Mouse (Mus musculus) intestine, embryonic 15.5 days (tissue): ENCODE results near the gene Plcl2. TPM values are rescaled to one million over a fixed set of nuclear protein-coding genes. Genes with fewer than 3 reads are reported as not detected.
A peak's percentile ranks its signal among the peaks of the same experiment; 100 is the strongest.

Experiments
- ATAC-seq: fragments of 200-750 bp; cut with Nextera tagmentation; 2 replicates; pipeline ENCODE4 v1.8.0; 2017; ENCODE audit warnings: moderate TSS enrichment, moderate library complexity
- H3K27ac ChIP-seq: fragments of 300-500 bp; sonication (generic); 2 replicates; pipeline ENCODE4 v1.5.1; 2015; ENCODE audit warnings: mild to moderate bottlenecking, inconsistent platforms
- H3K27me3 ChIP-seq: fragments of 300-500 bp; sonication (generic); replicated peaks from 2 replicates; pipeline ENCODE4 v1.6.1; 2015; ENCODE audit warnings: inconsistent platforms
- H3K36me3 ChIP-seq: fragments of 300-500 bp; sonication (generic); 2 replicates; pipeline ENCODE4 v1.6.1; 2015; ENCODE audit warnings: inconsistent platforms
- H3K4me1 ChIP-seq: fragments of 300-500 bp; sonication (generic); replicated peaks from 2 replicates; pipeline ENCODE4 v1.6.1; 2015; ENCODE audit warnings: inconsistent platforms
- H3K4me2 ChIP-seq: fragments of 300-500 bp; sonication (generic); replicated peaks from 2 replicates; pipeline ENCODE4 v1.6.1; 2015; ENCODE audit warnings: mild to moderate bottlenecking, inconsistent platforms
- H3K4me3 ChIP-seq: fragments of 300-500 bp; sonication (generic); replicated peaks from 2 replicates; pipeline ENCODE4 v1.5.1; 2015; ENCODE audit warnings: inconsistent platforms
- H3K9ac ChIP-seq: fragments of 300-500 bp; sonication (generic); 2 replicates; pipeline ENCODE4 v1.6.1; 2015; ENCODE audit warnings: inconsistent platforms
- H3K9me3 ChIP-seq: fragments of 300-500 bp; sonication (generic); 2 replicates; pipeline ENCODE4 v1.6.1; 2016; ENCODE audit warnings: inconsistent platforms
- WGBS: fragments of 180-500 bp; shearing (Covaris S2); methylation state at CpG from one replicate; pipeline ENCODE4 v1.1.7; 2015; 5-methylcytosine and 5-hydroxymethylcytosine counted together
- polyA plus RNA-seq: library from polyadenylated mRNA; unstranded; fragments of >200 nt; fragmentation: Nextera tagmentation; extraction: Ambion mirVana; gene quantifications from 2 replicates; pipeline ENCODE4 v1.2.1, GENCODE M21; 2015

Plcl2 gene
- 4.7 and 4.9 TPM in 2 replicates for polyA plus RNA-seq

- WGBS = under 1% methylated on average over 77 of the region's 95 CpGs
- peaks cover 4% of the 10 kb centered on the region; the same call in 1 of the 2 replicates for H3K4me1 ChIP-seq
- H3K4me3 ChIP-seq = peak within 1 kb of the TSS; percentile 92
- H3K36me3 ChIP-seq = no peaks in the 10 kb centered on the region
- H3K27me3 ChIP-seq = no peaks in the 10 kb centered on the region
- H3K27ac ChIP-seq = peak within 1 kb of the TSS; percentile 80
- peak within 1 kb of the TSS; percentile 82 for H3K4me2 ChIP-seq
- peak within 1 kb of the TSS; percentile 84 for H3K9ac ChIP-seq
- ATAC-seq = peak; percentile 68
- no peaks in the 10 kb centered on the region for H3K9me3 ChIP-seq
Measured at GRCm38 (mm10) chr17:50509251-50510104, at the start of gene Plcl2. Plcl2 (plus strand) TSS chr17:50509403.

GRCm38 (mm10) chr17:50460301-50460700 is 48.9 kb upstream of the Plcl2 start:
- ATAC-seq = no peak
- H3K27ac ChIP-seq = no peak overlapping the region
- H3K27me3 ChIP-seq = no peaks in the 10 kb centered on the region
- H3K9me3 ChIP-seq = no peaks in the 10 kb centered on the region
- WGBS = 64% methylated on average over 8 of the region's 8 CpGs
- no peak overlapping the region for H3K9ac ChIP-seq
- no peaks in the 10 kb centered on the region for H3K4me1 ChIP-seq
- H3K36me3 ChIP-seq = no peaks in the 10 kb centered on the region
- H3K4me2 ChIP-seq = no peak overlapping the region
- no peak overlapping the region for H3K4me3 ChIP-seq

GRCm38 (mm10) chr17:50467438-50467837 is 41.8 kb upstream of the Plcl2 start:
- Histone ChIP-seq H3K4me1 (peaks cover 6% of the 10 kb centered on the region), H3K9ac (no peak overlapping the region), H3K9me3 (no peaks in the 10 kb centered on the region), H3K27me3 (no peaks in the 10 kb centered on the region), H3K36me3 (no peaks in the 10 kb centered on the region), H3K4me2 (no peak overlapping the region), H3K4me3 (no peak overlapping the region), H3K27ac (no peak overlapping the region)
- WGBS = 71% methylated on average over 2 of the region's 2 CpGs
- ATAC-seq = no peak

GRCm38 (mm10) chr17:50469126-50469525 is 40.1 kb upstream of the Plcl2 start:
- H3K4me1 ChIP-seq = peaks cover 6% of the 10 kb centered on the region
- H3K9me3 ChIP-seq = no peaks in the 10 kb centered on the region
- no peaks in the 10 kb centered on the region for H3K36me3 ChIP-seq
- no peaks in the 10 kb centered on the region for H3K27me3 ChIP-seq
- no peak overlapping the region for H3K27ac ChIP-seq
- ATAC-seq = no peak
- H3K4me2 ChIP-seq = no peak overlapping the region
- no peak overlapping the region for H3K9ac ChIP-seq
- WGBS = 84% methylated on average over 5 of the region's 5 CpGs
- no peak overlapping the region for H3K4me3 ChIP-seq

GRCm38 (mm10) chr17:50469543-50470431 is 39.4 kb upstream of the Plcl2 start:
- H3K9ac ChIP-seq = no peak overlapping the region
- H3K27me3 ChIP-seq = no peaks in the 10 kb centered on the region
- peak; percentile 56; the same call in 1 of the 2 replicates for ATAC-seq

GRCm38 (mm10) chr17:50470432-50471078 is 38.6 kb upstream of the Plcl2 start:
- H3K4me3 ChIP-seq = no peak overlapping the region

More at GRCm38 (mm10) chr17:50469543-50470431, 39.4 kb upstream of the Plcl2 start:
- H3K27ac ChIP-seq = peak overlapping the region; percentile 74
- WGBS = 30% methylated on average over 13 of the region's 13 CpGs
- H3K4me2 ChIP-seq = peak overlapping the region; percentile 49
- no peak overlapping the region for H3K4me3 ChIP-seq
- no peaks in the 10 kb centered on the region for H3K9me3 ChIP-seq
- H3K4me1 ChIP-seq = peaks cover 6% of the 10 kb centered on the region
- H3K36me3 ChIP-seq = no peaks in the 10 kb centered on the region

GRCm38 (mm10) chr17:50471230-50471629 is 38.0 kb upstream of the Plcl2 start:
- peaks cover 6% of the 10 kb centered on the region for H3K4me1 ChIP-seq
- no peaks in the 10 kb centered on the region for H3K27me3 ChIP-seq
- no peak overlapping the region for H3K9ac ChIP-seq
- no peak overlapping the region for H3K27ac ChIP-seq
- H3K4me2 ChIP-seq = no peak overlapping the region
- H3K4me3 ChIP-seq = no peak overlapping the region
- 49% methylated on average over 3 of the region's 3 CpGs for WGBS
- no peaks in the 10 kb centered on the region for H3K9me3 ChIP-seq
- H3K36me3 ChIP-seq = no peaks in the 10 kb centered on the region
- 0 out of 2 replicates have a peak, but pooled peaks have one; percentile 31 for ATAC-seq

More at GRCm38 (mm10) chr17:50470432-50471078, 38.6 kb upstream of the Plcl2 start:
- H3K27ac ChIP-seq = peak overlapping the region; percentile 74
- no peak overlapping the region for H3K9ac ChIP-seq
- ATAC-seq = peak; percentile 70
- 31% methylated on average over 16 of the region's 16 CpGs for WGBS
- no peaks in the 10 kb centered on the region for H3K9me3 ChIP-seq
- H3K4me2 ChIP-seq = peak overlapping the region; percentile 49
- H3K36me3 ChIP-seq = no peaks in the 10 kb centered on the region
- no peaks in the 10 kb centered on the region for H3K27me3 ChIP-seq
- peaks cover 6% of the 10 kb centered on the region for H3K4me1 ChIP-seq

GRCm38 (mm10) chr17:50477277-50477676 is 31.9 kb upstream of the Plcl2 start:
- Histone ChIP-seq H3K4me3 (no peak overlapping the region), H3K4me2 (no peak overlapping the region), H3K27me3 (no peaks in the 10 kb centered on the region), H3K9me3 (no peaks in the 10 kb centered on the region), H3K36me3 (no peaks in the 10 kb centered on the region), H3K4me1 (no peaks in the 10 kb centered on the region), H3K9ac (no peak overlapping the region), H3K27ac (no peak overlapping the region)
- WGBS = 78% methylated on average over 4 of the region's 4 CpGs
- no peak for ATAC-seq

GRCm38 (mm10) chr17:50480867-50481266 is 28.3 kb upstream of the Plcl2 start:
- Histone ChIP-seq H3K27ac (no peak overlapping the region), H3K36me3 (no peaks in the 10 kb centered on the region), H3K4me2 (no peak overlapping the region), H3K4me1 (no peaks in the 10 kb centered on the region), H3K4me3 (no peak overlapping the region), H3K9ac (no peak overlapping the region), H3K9me3 (no peaks in the 10 kb centered on the region), H3K27me3 (no peaks in the 10 kb centered on the region)
- ATAC-seq = no peak
- 43% methylated on average over 7 of the region's 7 CpGs for WGBS

GRCm38 (mm10) chr17:50483700-50484099 is 25.5 kb upstream of the Plcl2 start:
- H3K9me3 ChIP-seq = no peaks in the 10 kb centered on the region
- H3K4me2 ChIP-seq = no peak overlapping the region
- no peak for ATAC-seq
- no peaks in the 10 kb centered on the region for H3K4me1 ChIP-seq
- no peaks in the 10 kb centered on the region for H3K27me3 ChIP-seq
- no peak overlapping the region for H3K27ac ChIP-seq
- no peak overlapping the region for H3K9ac ChIP-seq
- H3K4me3 ChIP-seq = no peak overlapping the region
- H3K36me3 ChIP-seq = no peaks in the 10 kb centered on the region
- WGBS = 77% methylated on average over 7 of the region's 7 CpGs

- Histone ChIP-seq H3K9ac (no peak overlapping the region), H3K27ac (no peak overlapping the region), H3K4me1 (no peaks in the 10 kb centered on the region), H3K36me3 (no peaks in the 10 kb centered on the region), H3K27me3 (no peaks in the 10 kb centered on the region), H3K4me2 (no peak overlapping the region), H3K9me3 (no peaks in the 10 kb centered on the region), H3K4me3 (no peak overlapping the region)
- ATAC-seq = no peak
- 65% methylated on average over 5 of the region's 5 CpGs for WGBS
Measured at GRCm38 (mm10) chr17:50484981-50485380, 24.2 kb upstream of the Plcl2 start.
